In the genomic region with DNA sequence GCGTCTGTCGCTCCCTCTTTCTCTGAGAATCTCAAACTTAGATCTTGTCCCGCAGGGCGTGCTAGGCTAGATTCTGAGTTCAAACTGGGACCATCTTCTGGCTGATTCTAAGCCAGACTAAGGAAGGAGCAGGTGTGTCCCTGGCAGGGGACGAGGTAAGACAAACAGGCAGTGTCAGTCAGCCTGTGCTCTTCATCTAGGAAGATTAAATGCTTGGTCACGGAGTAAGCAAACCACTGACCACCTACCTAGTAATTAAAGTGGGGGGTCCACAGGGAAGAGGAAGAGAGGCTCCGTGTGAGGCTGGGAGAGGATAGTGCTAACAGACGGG, we compare ENCODE assay signal across 8 mouse cellular contexts. TPM values are rescaled to one million over a fixed set of nuclear protein-coding genes. Genes with fewer than 3 reads are reported as not detected.
DNase-seq lines count a peak whose midpoint lies in the region; ATAC-seq and TF ChIP-seq lines count a peak whose summit lies in the region.

No protein-coding gene starts in this region.

- H3K27ac ChIP-seq in heart, embryonic 11.5 days (ENCODE audit: low read depth, low read length), result no peak overlapping the region
- H3K27ac ChIP-seq in ES-Bruce4 (ENCODE audit: insufficient read depth, low read length), result no peak overlapping the region
- peak overlapping the region; percentile 90 for H3K27ac ChIP-seq in hindbrain, embryonic 10.5 days

- H3K9ac ChIP-seq in heart, embryonic 11.5 days (ENCODE audit: low read depth, low read length), result peak overlapping the region; percentile 86
- H3K9ac ChIP-seq in ES-Bruce4 (ENCODE audit: low read depth, poor library complexity, severe bottlenecking), result 0 out of 2 replicates have a peak overlapping the region, but pooled peaks have one; percentile 78

- TF ChIP-seq EP300 in ES-Bruce4 (IDR thresholded peaks at IDR 0.05; ENCODE audit: insufficient read depth, low read depth, low read length), result no peak

- H3K9me3 ChIP-seq in heart, embryonic 11.5 days (replicated peaks; ENCODE audit: control insufficient read depth, low read length), result no peaks in the 10 kb centered on the region
- no peaks in the 10 kb centered on the region for H3K9me3 ChIP-seq in ES-Bruce4 (replicated peaks; ENCODE audit: control insufficient read depth, insufficient read depth, low read length, poor library complexity, severe bottlenecking)
- H3K9me3 ChIP-seq in hindbrain, embryonic 10.5 days, result no peaks in the 10 kb centered on the region

- TF ChIP-seq CTCF in ES-Bruce4 (IDR thresholded peaks at IDR 0.05; ENCODE audit: low read depth, low read length), result no peak

- H3K4me3 ChIP-seq in heart, embryonic 11.5 days (ENCODE audit: low read depth, low read length), result peak overlapping the region; percentile 88
- H3K4me3 ChIP-seq in ES-Bruce4 (ENCODE audit: low read depth, low read length), result peak overlapping the region; percentile 78
- H3K4me3 ChIP-seq in hindbrain, embryonic 10.5 days, result peak overlapping the region; percentile 83

- WGBS in heart, embryonic 11.5 days (ENCODE audit: insufficient replicate concordance), result 5% methylated on average over 8 of the region's 8 CpGs
- WGBS in hindbrain, embryonic 10.5 days, result 6% methylated on average over 8 of the region's 8 CpGs

- peaks cover 5% of the 10 kb centered on the region; the same call in 1 of the 2 replicates for H3K36me3 ChIP-seq in heart, embryonic 11.5 days (ENCODE audit: control insufficient read depth, insufficient read depth, low read length)
- H3K36me3 ChIP-seq in ES-Bruce4 (ENCODE audit: control insufficient read depth, insufficient read depth, low read length, poor library complexity, severe bottlenecking), result no peaks in the 10 kb centered on the region
- H3K36me3 ChIP-seq in hindbrain, embryonic 10.5 days, result no peaks in the 10 kb centered on the region

- TF ChIP-seq POLR2A in ES-Bruce4 (IDR thresholded peaks at IDR 0.05; ENCODE audit: insufficient read depth, low read length), result no peak

- peak overlapping the region; percentile 67 for H3K4me2 ChIP-seq in heart, embryonic 11.5 days

- no peak for ATAC-seq in heart, embryonic 11.5 days (replicated peaks; ENCODE audit: insufficient number of reproducible peaks, low FRiP score, low TSS enrichment)
- peak; percentile 3; the same call in 1 of the 2 replicates for ATAC-seq in megakaryocyte, adult 5-6 weeks (ENCODE audit: poor library complexity, severe bottlenecking)

- no peak for DNase-seq in heart, adult 18-20 months
- no peak for DNase-seq in hindbrain, embryonic 10.5 days (ENCODE audit: low spot score)
- DNase-seq in layer of hippocampus, adult 18-20 months (ENCODE audit: low spot score in 2 of 2), result no peak
- DNase-seq in embryo, embryonic 10 days (ENCODE audit: low spot score), result no peak
- no peak for DNase-seq in Muller cell, postnatal 12 days (ENCODE audit: inconsistent ontology term)

- H3K4me1 ChIP-seq in heart, embryonic 11.5 days (ENCODE audit: control insufficient read depth, insufficient read depth, low read length), result peaks cover 31% of the 10 kb centered on the region
- H3K4me1 ChIP-seq in ES-Bruce4 (ENCODE audit: control insufficient read depth, insufficient read depth, low read length), result peaks cover 4% of the 10 kb centered on the region
- H3K4me1 ChIP-seq in hindbrain, embryonic 10.5 days (replicated peaks), result peaks cover 15% of the 10 kb centered on the region

- H3K27me3 ChIP-seq in heart, embryonic 11.5 days (ENCODE audit: control insufficient read depth, insufficient read depth, low read length), result no peaks in the 10 kb centered on the region; the same call in 1 of the 2 replicates
- no peaks in the 10 kb centered on the region for H3K27me3 ChIP-seq in ES-Bruce4 (ENCODE audit: control insufficient read depth, insufficient read depth, low read length, poor library complexity, severe bottlenecking)
- peaks cover 24% of the 10 kb centered on the region for H3K27me3 ChIP-seq in hindbrain, embryonic 10.5 days (ENCODE audit: insufficient read depth, poor library complexity, severe bottlenecking)

RNA-seq across cellular contexts. Expression of a gene that starts 0.6 kb away (rescaled TPM):
- 6.1 and 6.5 TPM in 2 replicates for polyA plus RNA-seq in heart, embryonic 11.5 days (2014; fragmentation: Nextera tagmentation; extraction: Ambion mirVana)
- 1 to 10 TPM; 5.0 to 5.3 TPM for total RNA-seq in heart, adult 18-20 months (2021)
- 3.1 and 4.3 TPM in 2 replicates for polyA plus RNA-seq in ES-Bruce4 (2011; ENCODE audit: insufficient read depth, insufficient read length, low read depth, missing spikeins)
- 3.8 and 6.2 TPM in 2 replicates for polyA plus RNA-seq in hindbrain, embryonic 10.5 days (2016; fragmentation: Nextera tagmentation; extraction: Ambion mirVana)
- 6.2 and 8.3 TPM in 2 replicates for total RNA-seq in megakaryocyte, adult 5-6 weeks (2015)
- total RNA-seq in megakaryocyte, adult 5-6 weeks (2017), result 9.6 and 10.2 TPM in 2 replicates
- total RNA-seq in layer of hippocampus, adult 18-20 months (2021), result 1 to 10 TPM; 4.0 to 6.5 TPM

RNA-seq across cellular contexts. Expression of a gene that starts 10.5 kb away (rescaled TPM):
- 16.0 and 18.8 TPM in 2 replicates for polyA plus RNA-seq in heart, embryonic 11.5 days (2014; fragmentation: Nextera tagmentation; extraction: Ambion mirVana)
- 10 to 100 TPM; 20.6 to 22.0 TPM for total RNA-seq in heart, adult 18-20 months (2021)
- 18.9 and 22.8 TPM in 2 replicates for polyA plus RNA-seq in ES-Bruce4 (2011; ENCODE audit: insufficient read depth, insufficient read length, low read depth, missing spikeins)
- polyA plus RNA-seq in hindbrain, embryonic 10.5 days (2016; fragmentation: Nextera tagmentation; extraction: Ambion mirVana), result 26.0 and 30.7 TPM in 2 replicates
- 45.8 and 48.6 TPM in 2 replicates for total RNA-seq in megakaryocyte, adult 5-6 weeks (2015)
- 103 and 116 TPM in 2 replicates for total RNA-seq in megakaryocyte, adult 5-6 weeks (2017)
- total RNA-seq in layer of hippocampus, adult 18-20 months (2021), result 10 to 100 TPM; 40.4 to 45.2 TPM

RNA-seq across cellular contexts. Expression of a gene that starts 43.9 kb away (rescaled TPM):
- polyA plus RNA-seq in heart, embryonic 11.5 days (2014; fragmentation: Nextera tagmentation; extraction: Ambion mirVana), result 77.7 and 77.9 TPM in 2 replicates
- 100 to 1,000 TPM; 105 to 129 TPM for total RNA-seq in heart, adult 18-20 months (2021)
- polyA plus RNA-seq in ES-Bruce4 (2011; ENCODE audit: insufficient read depth, insufficient read length, low read depth, missing spikeins), result 35.2 and 35.7 TPM in 2 replicates
- polyA plus RNA-seq in hindbrain, embryonic 10.5 days (2016; fragmentation: Nextera tagmentation; extraction: Ambion mirVana), result 38.3 and 49.9 TPM in 2 replicates
- total RNA-seq in megakaryocyte, adult 5-6 weeks (2015), result 14.4 and 21.8 TPM in 2 replicates
- 5.8 and 7.5 TPM in 2 replicates for total RNA-seq in megakaryocyte, adult 5-6 weeks (2017)
- 10 to 100 TPM; 65.5 to 66.4 TPM for total RNA-seq in layer of hippocampus, adult 18-20 months (2021)

RNA-seq across cellular contexts. Expression of a gene that starts 47.7 kb away (rescaled TPM):
- 0.28 and 0.34 TPM in 2 replicates for polyA plus RNA-seq in heart, embryonic 11.5 days (2014; fragmentation: Nextera tagmentation; extraction: Ambion mirVana)
- 1 to 10 TPM in 1 of 2 experiments, under 1 TPM in 1; 0.45 to 1.9 TPM for total RNA-seq in heart, adult 18-20 months (2021)
- polyA plus RNA-seq in ES-Bruce4 (2011; ENCODE audit: insufficient read depth, insufficient read length, low read depth, missing spikeins), result not detected in 2 replicates
- polyA plus RNA-seq in hindbrain, embryonic 10.5 days (2016; fragmentation: Nextera tagmentation; extraction: Ambion mirVana), result 0.20 TPM in 1 of 2 replicates, not detected in the other
- total RNA-seq in megakaryocyte, adult 5-6 weeks (2015), result not detected in 2 replicates
- total RNA-seq in megakaryocyte, adult 5-6 weeks (2017), result not detected in 2 replicates
- not detected for total RNA-seq in layer of hippocampus, adult 18-20 months (2021)

RNA-seq across cellular contexts. Expression of a gene that starts 55.7 kb away (rescaled TPM):
- not detected in 2 replicates for polyA plus RNA-seq in heart, embryonic 11.5 days (2014; fragmentation: Nextera tagmentation; extraction: Ambion mirVana)
- not detected for total RNA-seq in heart, adult 18-20 months (2021)
- polyA plus RNA-seq in ES-Bruce4 (2011; ENCODE audit: insufficient read depth, insufficient read length, low read depth, missing spikeins), result not detected in 2 replicates
- not detected in 2 replicates for polyA plus RNA-seq in hindbrain, embryonic 10.5 days (2016; fragmentation: Nextera tagmentation; extraction: Ambion mirVana)
- not detected in 2 replicates for total RNA-seq in megakaryocyte, adult 5-6 weeks (2015)
- total RNA-seq in megakaryocyte, adult 5-6 weeks (2017), result not detected in 2 replicates
- total RNA-seq in layer of hippocampus, adult 18-20 months (2021), result under 1 TPM in 1 of 2 experiments, not detected in 1; 0.30 TPM
